33 mouse cellular contexts compared by ENCODE assay signal in genomic region chr1:128285136-128285535, GRCm38 (mm10). TPM values are rescaled to one million over a fixed set of nuclear protein-coding genes. Genes with fewer than 3 reads are reported as not detected.
DNase-seq lines count a peak whose midpoint lies in the region; ATAC-seq and TF ChIP-seq lines count a peak whose summit lies in the region.
"Had no signal": no experiment of that assay in that cellular context is flagged by ENCODE, and none has a peak within 500 bp of the region (broad histone marks: within the 10 kb centered on the region; RNA-seq: fewer than 3 reads in every experiment).

No protein-coding gene starts in this region.

- peak; percentile 35 for DNase-seq in hindbrain, postnatal 0 days (ENCODE audit: low spot score)
- no peak for DNase-seq in hindbrain, embryonic 14.5 days (ENCODE audit: low spot score)
- peak; percentile 41 for DNase-seq in midbrain, embryonic 14.5 days
- DNase-seq: adrenal gland, adult 2 months; adrenal gland, postnatal 36 days; cerebellum, adult 11 months; cerebellum, adult 9-11 months; gastrocnemius, adult 2 months; gastrocnemius, postnatal 36 days; kidney, adult 2 months; layer of hippocampus, postnatal 36 days; liver; lung, adult 2 months; lung, postnatal 10 days; retina, postnatal 1 day; right cerebral cortex, postnatal 14 days had no signal

- 0 out of 2 replicates have a peak, but pooled peaks have one; percentile 18 for ATAC-seq in forebrain, embryonic 16.5 days
- no peak for ATAC-seq in forebrain, embryonic 12.5 days (ENCODE audit: low FRiP score)
- peak; percentile 34; the same call in 1 of the 2 replicates for ATAC-seq in hindbrain, postnatal 0 days
- no peak for ATAC-seq in hindbrain, embryonic 14.5 days (ENCODE audit: low FRiP score)
- no peak for ATAC-seq in midbrain, embryonic 14.5 days (ENCODE audit: low FRiP score, low TSS enrichment)
- no peak for ATAC-seq in midbrain, embryonic 15.5 days (replicated peaks)
- ATAC-seq in megakaryocyte progenitor cell, adult 5-6 weeks (replicated peaks; ENCODE audit: poor library complexity), result no peak
- ATAC-seq: activated CD4-positive, CD25-positive, alpha-beta regulatory T cell, adult 4 months; CD4-positive, CD25-positive, alpha-beta regulatory T cell, adult 4 months; forebrain, embryonic 15.5 days; hindbrain, embryonic 16.5 days; intestine, embryonic 15.5 days had no signal

- 0 out of 2 replicates have a peak, but pooled peaks cover 2% of the 10 kb centered on the region for H3K9me3 ChIP-seq in forebrain, embryonic 16.5 days (ENCODE audit: control insufficient read depth, low read length)
- H3K9me3 ChIP-seq in forebrain, embryonic 12.5 days, result no peaks in the 10 kb centered on the region
- no peaks in the 10 kb centered on the region for H3K9me3 ChIP-seq in hindbrain, postnatal 0 days (ENCODE audit: low read length)
- H3K9me3 ChIP-seq in hindbrain, embryonic 14.5 days (ENCODE audit: control insufficient read depth, low read length), result 0 out of 2 replicates have a peak, but pooled peaks cover 4% of the 10 kb centered on the region
- H3K9me3 ChIP-seq in midbrain, embryonic 14.5 days (ENCODE audit: control insufficient read depth, low read length), result no peaks in the 10 kb centered on the region
- no peaks in the 10 kb centered on the region for H3K9me3 ChIP-seq in midbrain, embryonic 15.5 days
- H3K9me3 ChIP-seq: forebrain, embryonic 15.5 days; heart, embryonic 15.5 days; hindbrain, embryonic 10.5 days; intestine, embryonic 15.5 days; stomach, embryonic 15.5 days had no signal

- no peak overlapping the region for H3K4me3 ChIP-seq in forebrain, embryonic 16.5 days (replicated peaks; ENCODE audit: low read length)
- no peak overlapping the region for H3K4me3 ChIP-seq in forebrain, embryonic 12.5 days (replicated peaks)
- H3K4me3 ChIP-seq in hindbrain, postnatal 0 days (ENCODE audit: low read length), result no peak overlapping the region
- H3K4me3 ChIP-seq in hindbrain, embryonic 14.5 days (replicated peaks; ENCODE audit: low read length), result no peak overlapping the region
- H3K4me3 ChIP-seq in midbrain, embryonic 14.5 days (replicated peaks; ENCODE audit: low read depth, low read length), result no peak overlapping the region
- H3K4me3 ChIP-seq in midbrain, embryonic 15.5 days, result no peak overlapping the region
- H3K4me3 ChIP-seq: embryonic facial prominence, embryonic 13.5 days; forebrain, embryonic 15.5 days; gastrocnemius, adult 2 months; heart, adult 2 months; heart, embryonic 15.5 days; hindbrain, embryonic 10.5 days; intestine, embryonic 15.5 days; neural tube, embryonic 15.5 days; stomach, embryonic 15.5 days had no signal

- no peak for TF ChIP-seq CTCF in hindbrain, postnatal 0 days (IDR thresholded peaks at IDR 0.05; ENCODE audit: low read depth)

- H3K9ac ChIP-seq in forebrain, embryonic 16.5 days (replicated peaks; ENCODE audit: low read depth, low read length), result no peak overlapping the region
- no peak overlapping the region for H3K9ac ChIP-seq in forebrain, embryonic 12.5 days
- H3K9ac ChIP-seq in hindbrain, postnatal 0 days (replicated peaks; ENCODE audit: low read length), result no peak overlapping the region
- no peak overlapping the region for H3K9ac ChIP-seq in hindbrain, embryonic 14.5 days
- no peak overlapping the region for H3K9ac ChIP-seq in midbrain, embryonic 14.5 days (replicated peaks; ENCODE audit: low read length)
- H3K9ac ChIP-seq in midbrain, embryonic 15.5 days, result no peak overlapping the region
- H3K9ac ChIP-seq: embryonic facial prominence, embryonic 13.5 days; forebrain, embryonic 15.5 days; heart, embryonic 15.5 days; intestine, embryonic 15.5 days; liver, embryonic 14.5 days; neural tube, embryonic 15.5 days; stomach, embryonic 15.5 days had no signal

- no peaks in the 10 kb centered on the region for H3K27me3 ChIP-seq in forebrain, embryonic 16.5 days (replicated peaks; ENCODE audit: control insufficient read depth, insufficient read depth, low read length)
- no peaks in the 10 kb centered on the region for H3K27me3 ChIP-seq in forebrain, embryonic 12.5 days
- H3K27me3 ChIP-seq in hindbrain, postnatal 0 days (ENCODE audit: insufficient read depth, low read length), result no peaks in the 10 kb centered on the region
- no peaks in the 10 kb centered on the region for H3K27me3 ChIP-seq in hindbrain, embryonic 14.5 days (ENCODE audit: control insufficient read depth, insufficient read depth, low read length)
- no peaks in the 10 kb centered on the region for H3K27me3 ChIP-seq in midbrain, embryonic 14.5 days (ENCODE audit: control insufficient read depth, insufficient read depth, low read length)
- H3K27me3 ChIP-seq in midbrain, embryonic 15.5 days (replicated peaks), result no peaks in the 10 kb centered on the region
- H3K27me3 ChIP-seq: embryonic facial prominence, embryonic 13.5 days; forebrain, embryonic 15.5 days; heart, embryonic 15.5 days; intestine, embryonic 15.5 days; neural tube, embryonic 15.5 days; stomach, embryonic 15.5 days had no signal

- no peak overlapping the region for H3K4me2 ChIP-seq in forebrain, embryonic 16.5 days (ENCODE audit: low read length)
- H3K4me2 ChIP-seq in forebrain, embryonic 12.5 days, result no peak overlapping the region
- no peak overlapping the region for H3K4me2 ChIP-seq in hindbrain, postnatal 0 days (ENCODE audit: low read depth, low read length)
- no peak overlapping the region for H3K4me2 ChIP-seq in hindbrain, embryonic 14.5 days (replicated peaks)
- H3K4me2 ChIP-seq in midbrain, embryonic 14.5 days (ENCODE audit: low read length), result no peak overlapping the region
- no peak overlapping the region for H3K4me2 ChIP-seq in midbrain, embryonic 15.5 days
- H3K4me2 ChIP-seq: embryonic facial prominence, embryonic 13.5 days; forebrain, embryonic 15.5 days; heart, embryonic 15.5 days; intestine, embryonic 15.5 days; neural tube, embryonic 15.5 days; stomach, embryonic 15.5 days had no signal

- WGBS in forebrain, embryonic 16.5 days, result 62% methylated on average over 9 of the region's 9 CpGs
- 87% methylated on average over 9 of the region's 9 CpGs for WGBS in forebrain, embryonic 12.5 days
- 52% methylated on average over 9 of the region's 9 CpGs for WGBS in hindbrain, postnatal 0 days
- WGBS in hindbrain, embryonic 14.5 days, result 75% methylated on average over 9 of the region's 9 CpGs
- WGBS in midbrain, embryonic 14.5 days, result 85% methylated on average over 9 of the region's 9 CpGs
- WGBS in midbrain, embryonic 15.5 days, result 80% methylated on average over 9 of the region's 9 CpGs

- H3K4me1 ChIP-seq in forebrain, embryonic 16.5 days (replicated peaks; ENCODE audit: control insufficient read depth, insufficient read depth, low read length), result no peaks in the 10 kb centered on the region
- no peaks in the 10 kb centered on the region for H3K4me1 ChIP-seq in forebrain, embryonic 12.5 days
- no peaks in the 10 kb centered on the region for H3K4me1 ChIP-seq in hindbrain, postnatal 0 days (ENCODE audit: insufficient read depth, low read length)
- no peaks in the 10 kb centered on the region for H3K4me1 ChIP-seq in hindbrain, embryonic 14.5 days (replicated peaks; ENCODE audit: control insufficient read depth, insufficient read depth, low read length)
- no peaks in the 10 kb centered on the region for H3K4me1 ChIP-seq in midbrain, embryonic 14.5 days (ENCODE audit: control insufficient read depth, insufficient read depth, low read length)
- no peaks in the 10 kb centered on the region for H3K4me1 ChIP-seq in midbrain, embryonic 15.5 days
- H3K4me1 ChIP-seq: embryonic facial prominence, embryonic 13.5 days; forebrain, embryonic 15.5 days; heart, embryonic 15.5 days; intestine, embryonic 15.5 days; neural tube, embryonic 15.5 days; stomach, embryonic 15.5 days had no signal

- H3K27ac ChIP-seq in forebrain, embryonic 16.5 days (ENCODE audit: low read length), result no peak overlapping the region
- no peak overlapping the region for H3K27ac ChIP-seq in forebrain, embryonic 12.5 days
- H3K27ac ChIP-seq in hindbrain, postnatal 0 days, result no peak overlapping the region
- H3K27ac ChIP-seq in hindbrain, embryonic 14.5 days, result no peak overlapping the region
- no peak overlapping the region for H3K27ac ChIP-seq in midbrain, embryonic 14.5 days (replicated peaks; ENCODE audit: low read depth, low read length)
- H3K27ac ChIP-seq in midbrain, embryonic 15.5 days, result no peak overlapping the region
- H3K27ac ChIP-seq: embryonic facial prominence, embryonic 13.5 days; forebrain, embryonic 15.5 days; gastrocnemius, adult 2 months; heart, adult 2 months; heart, embryonic 15.5 days; hindbrain, embryonic 10.5 days; intestine, embryonic 15.5 days; liver, embryonic 14.5 days; macrophage; neural tube, embryonic 15.5 days; stomach, embryonic 15.5 days had no signal

- no peaks in the 10 kb centered on the region; the same call in 1 of the 2 replicates for H3K36me3 ChIP-seq in forebrain, embryonic 16.5 days (ENCODE audit: control insufficient read depth, insufficient read depth)
- H3K36me3 ChIP-seq in forebrain, embryonic 12.5 days (replicated peaks), result peaks cover 19% of the 10 kb centered on the region
- H3K36me3 ChIP-seq in hindbrain, postnatal 0 days (ENCODE audit: insufficient read depth, low read length), result no peaks in the 10 kb centered on the region
- peaks cover 13% of the 10 kb centered on the region; the same call in 1 of the 2 replicates for H3K36me3 ChIP-seq in hindbrain, embryonic 14.5 days (replicated peaks; ENCODE audit: control insufficient read depth, insufficient read depth)
- peaks cover 10% of the 10 kb centered on the region for H3K36me3 ChIP-seq in midbrain, embryonic 14.5 days (ENCODE audit: control insufficient read depth, insufficient read depth, low read length)
- H3K36me3 ChIP-seq in midbrain, embryonic 15.5 days (replicated peaks), result no peaks in the 10 kb centered on the region; the same call in 1 of the 2 replicates
- H3K36me3 ChIP-seq: intestine, embryonic 15.5 days; stomach, embryonic 15.5 days had no signal

RNA-seq across cellular contexts. Expression of gene Ubxn4, which starts 41.4 kb away (rescaled TPM):
- 67.4 and 71.1 TPM in 2 replicates for polyA plus RNA-seq in forebrain, embryonic 16.5 days (2015; fragmentation: Nextera tagmentation; extraction: Ambion mirVana)
- polyA plus RNA-seq in forebrain, embryonic 12.5 days (2016; fragmentation: Nextera tagmentation; extraction: Ambion mirVana), result 74.5 and 79.6 TPM in 2 replicates
- total RNA-seq in hindbrain, postnatal 0 days (2014; rRNA removed), result 32.9 and 45.6 TPM in 2 replicates
- polyA plus RNA-seq in hindbrain, postnatal 0 days (2015; fragmentation: Nextera tagmentation; extraction: Ambion mirVana), result 73.0 and 79.3 TPM in 2 replicates
- polyA plus RNA-seq in hindbrain, embryonic 14.5 days (2014; fragmentation: Nextera tagmentation; extraction: Ambion mirVana), result 68.9 and 73.3 TPM in 2 replicates
- 75.9 and 81.5 TPM in 2 replicates for polyA plus RNA-seq in midbrain, embryonic 14.5 days (2014; fragmentation: Nextera tagmentation; extraction: Ambion mirVana)
- polyA plus RNA-seq in midbrain, embryonic 15.5 days (2015; fragmentation: Nextera tagmentation; extraction: Ambion mirVana), result 81.6 and 83.6 TPM in 2 replicates
- total RNA-seq in megakaryocyte progenitor cell, adult 5-6 weeks (2015), result 48.2 and 55.7 TPM in 2 replicates
- 79.7 and 95.5 TPM in 2 replicates for total RNA-seq in megakaryocyte progenitor cell, adult 5-6 weeks (2017)

RNA-seq across cellular contexts. Expression of gene Lct, which starts 43.0 kb away (rescaled TPM):
- polyA plus RNA-seq in forebrain, embryonic 16.5 days (2015; fragmentation: Nextera tagmentation; extraction: Ambion mirVana), result 0.09 and 0.17 TPM in 2 replicates
- polyA plus RNA-seq in forebrain, embryonic 12.5 days (2016; fragmentation: Nextera tagmentation; extraction: Ambion mirVana), result 0.13 and 0.24 TPM in 2 replicates
- 0.26 and 1.0 TPM in 2 replicates for total RNA-seq in hindbrain, postnatal 0 days (2014; rRNA removed)
- 0.78 and 0.85 TPM in 2 replicates for polyA plus RNA-seq in hindbrain, postnatal 0 days (2015; fragmentation: Nextera tagmentation; extraction: Ambion mirVana)
- 0.17 and 0.33 TPM in 2 replicates for polyA plus RNA-seq in hindbrain, embryonic 14.5 days (2014; fragmentation: Nextera tagmentation; extraction: Ambion mirVana)
- polyA plus RNA-seq in midbrain, embryonic 14.5 days (2014; fragmentation: Nextera tagmentation; extraction: Ambion mirVana), result 0.12 TPM in 2 replicates
- polyA plus RNA-seq in midbrain, embryonic 15.5 days (2015; fragmentation: Nextera tagmentation; extraction: Ambion mirVana), result 0.10 and 0.20 TPM in 2 replicates
- 0.07 and 0.20 TPM in 2 replicates for total RNA-seq in megakaryocyte progenitor cell, adult 5-6 weeks (2015)
- total RNA-seq in megakaryocyte progenitor cell, adult 5-6 weeks (2017), result 0.75 TPM in 1 of 2 replicates, not detected in the other
- total RNA-seq: gastrocnemius, adult 2 months; heart, adult 2 months had no signal
- polyA plus RNA-seq: macrophage had no signal

Comparison
In these comparisons a context has a peak if more than half of its experiments do, and no peak if none do; other contexts are left out.
1. ATAC-seq: peak in forebrain, embryonic 16.5 days (single experiment) and hindbrain, postnatal 0 days (single experiment); none in forebrain, embryonic 12.5 days (single experiment), hindbrain, embryonic 14.5 days (single experiment), midbrain, embryonic 14.5 days (single experiment), midbrain, embryonic 15.5 days (single experiment) and megakaryocyte progenitor cell, adult 5-6 weeks (single experiment).